Mouse (Mus musculus): ENCODE measurements around the gene Zscan29. TPM values are rescaled to one million over a fixed set of nuclear protein-coding genes. Genes with fewer than 3 reads are reported as not detected.

Zscan29 gene
- total and polyA plus RNA-seq, 3 experiments, result 6.5 to 199 (median 10.2) TPM

DNA sequence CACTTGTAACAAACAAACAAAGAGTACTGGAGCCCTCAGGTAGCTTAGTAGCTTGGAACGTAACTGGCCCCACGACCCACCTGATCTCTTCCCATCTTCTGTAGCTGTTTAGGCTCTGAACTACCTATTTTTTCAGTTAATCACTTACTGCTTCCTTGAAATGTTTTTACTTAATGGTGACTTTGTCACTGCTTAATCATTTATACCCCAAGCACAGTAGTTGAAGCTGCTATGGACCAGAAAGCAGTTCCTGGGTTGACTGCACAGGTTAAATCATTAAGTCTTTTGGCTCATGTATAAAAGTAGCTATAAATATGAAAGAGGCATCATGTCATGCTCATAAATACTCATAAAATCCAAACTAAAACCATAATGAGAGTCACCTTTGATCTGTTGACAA is 55.5 kb downstream of the Zscan29 start:
- H3K36me3 ChIP-seq (ENCODE audit: control insufficient read depth in 1 of 2, insufficient read depth in 2 of 2, low read length in 2 of 2), result no peaks in the 10 kb centered on the region
- no peak overlapping the region for H3K9ac ChIP-seq (ENCODE audit: control insufficient read depth, low read depth, low read length, poor library complexity, severe bottlenecking)
- H3K4me1 ChIP-seq (ENCODE audit: control insufficient read depth in 1 of 2, insufficient read depth in 2 of 2, low read length in 2 of 2), result no peaks in the 10 kb centered on the region
- H3K27ac ChIP-seq (ENCODE audit: control insufficient read depth, low read depth, low read length), result no peak overlapping the region
- H3K4me3 ChIP-seq (ENCODE audit: control insufficient read depth in 1 of 2, insufficient read depth in 1 of 2, low read depth in 2 of 2, low read length in 2 of 2), result no peak overlapping the region
- no peaks in the 10 kb centered on the region for H3K9me3 ChIP-seq (replicated peaks; ENCODE audit: insufficient read depth, low read length)
- H3K79me2 ChIP-seq (ENCODE audit: control insufficient read depth, insufficient read depth, low read length, poor library complexity), result no peaks in the 10 kb centered on the region
- no peak for DNase-seq (ENCODE audit: low read depth, low spot score)
- TF ChIP-seq TCF12 (IDR thresholded peaks at IDR 0.05; ENCODE audit: low read depth, low read length) (no peak), KAT2A (conservative IDR thresholded peaks at IDR 0.05; ENCODE audit: low read depth, low read length) (no peak), NRF1 (IDR thresholded peaks at IDR 0.05; ENCODE audit: insufficient read depth, low read depth, low read length, poor library complexity, severe bottlenecking) (no peak), POLR2A (IDR thresholded peaks at IDR 0.05; ENCODE audit: control insufficient read depth in 1 of 2, insufficient read depth in 1 of 2, low read depth in 1 of 2, low read length in 2 of 2, poor library complexity in 1 of 2) (no peak), USF2 (IDR thresholded peaks at IDR 0.05; ENCODE audit: borderline replicate concordance in 1 of 2, insufficient read depth in 1 of 2, low read depth in 1 of 2, low read length in 2 of 2) (no peak), MAZ (IDR thresholded peaks at IDR 0.05; ENCODE audit: low read depth, low read length) (no peak), SMC3 (IDR thresholded peaks at IDR 0.05; ENCODE audit: low read depth, low read length) (no peak), MAX (IDR thresholded peaks at IDR 0.05; ENCODE audit: low read length) (no peak), ELF1 (IDR thresholded peaks at IDR 0.05; ENCODE audit: low read depth, low read length) (no peak), SIN3A (IDR thresholded peaks at IDR 0.05; ENCODE audit: low read length) (no peak), CHD2 (IDR thresholded peaks at IDR 0.05; ENCODE audit: low read length) (no peak)
- H3K27me3 ChIP-seq (ENCODE audit: control insufficient read depth in 1 of 2, insufficient read depth in 2 of 2, low read length in 2 of 2), result peaks cover 7 to 25% of the 10 kb centered on the region in 2 experiments

DNA sequence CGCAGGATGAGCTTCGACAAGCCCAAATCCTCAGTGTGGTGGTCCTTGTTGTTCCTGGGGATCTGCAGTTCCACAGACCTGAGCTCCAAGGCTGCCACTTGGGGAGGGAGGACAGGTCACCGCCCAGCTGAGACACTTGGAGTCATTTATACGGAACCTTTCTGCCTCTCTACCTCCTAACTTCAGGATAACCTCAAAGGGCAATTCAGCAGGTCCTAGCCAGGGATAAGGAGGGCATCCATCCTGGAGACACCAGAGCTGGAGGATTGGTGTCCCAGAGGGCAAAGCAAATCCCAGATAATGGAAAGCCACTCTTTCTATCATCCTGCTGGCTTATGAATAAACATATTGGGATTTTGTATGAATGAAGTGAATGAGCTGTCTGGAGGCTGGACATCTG is 61.2 kb downstream of the Zscan29 start, which contains the start of gene Tgm7:
Tgm7 (minus strand) TSS at position 101 of the 400 bp plus-strand sequence.
- Histone ChIP-seq H3K4me1 (ENCODE audit: control insufficient read depth in 1 of 2, insufficient read depth in 2 of 2, low read length in 2 of 2) (no peaks in the 10 kb centered on the region), H3K79me2 (ENCODE audit: control insufficient read depth, insufficient read depth, low read length, poor library complexity) (no peaks in the 10 kb centered on the region), H3K27me3 (ENCODE audit: control insufficient read depth in 1 of 2, insufficient read depth in 2 of 2, low read length in 2 of 2) (peaks cover 1 to 5% of the 10 kb centered on the region in 2 experiments; a peak in 3 of 4 replicates), H3K36me3 (ENCODE audit: control insufficient read depth in 1 of 2, insufficient read depth in 2 of 2, low read length in 2 of 2) (no peaks in the 10 kb centered on the region), H3K9me3 (replicated peaks; ENCODE audit: insufficient read depth, low read length) (no peaks in the 10 kb centered on the region), H3K27ac (ENCODE audit: control insufficient read depth, low read depth, low read length) (no peak within 1 kb of the TSS), H3K4me3 (ENCODE audit: control insufficient read depth in 1 of 2, insufficient read depth in 1 of 2, low read depth in 2 of 2, low read length in 2 of 2) (no peak within 1 kb of the TSS), H3K9ac (ENCODE audit: control insufficient read depth, low read depth, low read length, poor library complexity, severe bottlenecking) (no peak within 1 kb of the TSS)
- DNase-seq (ENCODE audit: low read depth, low spot score), result no peak
- no peak for TF ChIP-seq SMC3 (IDR thresholded peaks at IDR 0.05; ENCODE audit: low read depth, low read length)
- TF ChIP-seq TAL1 (IDR thresholded peaks at IDR 0.05; ENCODE audit: low read length), result no peak
- TF ChIP-seq MAZ (IDR thresholded peaks at IDR 0.05; ENCODE audit: low read depth, low read length), result no peak
- TF ChIP-seq POLR2AphosphoS2 (IDR thresholded peaks at IDR 0.05; ENCODE audit: low read length), result no peak
- TF ChIP-seq USF2 (IDR thresholded peaks at IDR 0.05; ENCODE audit: borderline replicate concordance in 1 of 2, insufficient read depth in 1 of 2, low read depth in 1 of 2, low read length in 2 of 2), result no peak
- no peak for TF ChIP-seq USF1 (IDR thresholded peaks at IDR 0.05; ENCODE audit: low read depth, low read length)

Other genes with a start within 250 kb of the Zscan29 start
- 11.4 and 12.8 TPM in 2 replicates for gene Ubr1, start 200.4 kb downstream of the Zscan29 start, total RNA-seq (2012; rRNA removed)
- gene Ubr1, start 200.4 kb downstream of the Zscan29 start, polyA plus RNA-seq (2012; ENCODE audit: insufficient read depth in 1 of 2, insufficient read length in 2 of 2, low read depth in 1 of 2, low replicate concordance in 2 of 2, missing spikeins in 1 of 2), result 10 to 100 TPM in 1 of 2 experiments, not detected in 1; 27.8 TPM
- gene Tmem62, start 194.1 kb downstream of the Zscan29 start, total RNA-seq (2012; rRNA removed), result 1.8 and 2.0 TPM in 2 replicates
- gene Tmem62, start 194.1 kb downstream of the Zscan29 start, polyA plus RNA-seq (2012; ENCODE audit: insufficient read depth in 1 of 2, insufficient read length in 2 of 2, low read depth in 1 of 2, low replicate concordance in 2 of 2, missing spikeins in 1 of 2), result 1 to 10 TPM in 1 of 2 experiments, not detected in 1; 2.9 TPM
- gene Ccndbp1, start 162.7 kb downstream of the Zscan29 start, total RNA-seq (2012; rRNA removed), result 24.6 and 25.7 TPM in 2 replicates
- gene Ccndbp1, start 162.7 kb downstream of the Zscan29 start, polyA plus RNA-seq (2012; ENCODE audit: insufficient read depth in 1 of 2, insufficient read length in 2 of 2, low read depth in 1 of 2, low replicate concordance in 2 of 2, missing spikeins in 1 of 2), result 100 to 1,000 TPM in 1 of 2 experiments, 10 to 100 TPM in 1; 26.1 to 250 TPM
- 0.69 and 2.9 TPM in 2 replicates for gene Epb42, start 134.1 kb downstream of the Zscan29 start, total RNA-seq (2012; rRNA removed)
- 1 to 10 TPM in 1 of 2 experiments, not detected in 1; 2.3 TPM for gene Epb42, start 134.1 kb downstream of the Zscan29 start, polyA plus RNA-seq (2012; ENCODE audit: insufficient read depth in 1 of 2, insufficient read length in 2 of 2, low read depth in 1 of 2, low replicate concordance in 2 of 2, missing spikeins in 1 of 2)
- not detected in 2 replicates for gene Tgm5, start 85.3 kb downstream of the Zscan29 start, total RNA-seq (2012; rRNA removed)
- not detected for gene Tgm5, start 85.3 kb downstream of the Zscan29 start, polyA plus RNA-seq (2012; ENCODE audit: insufficient read depth in 1 of 2, insufficient read length in 2 of 2, low read depth in 1 of 2, low replicate concordance in 2 of 2, missing spikeins in 1 of 2)
- gene Tgm7, start 61.3 kb downstream of the Zscan29 start, total RNA-seq (2012; rRNA removed), result not detected in 2 replicates
- gene Tgm7, start 61.3 kb downstream of the Zscan29 start, polyA plus RNA-seq (2012; ENCODE audit: insufficient read depth in 1 of 2, insufficient read length in 2 of 2, low read depth in 1 of 2, low replicate concordance in 2 of 2, missing spikeins in 1 of 2), result not detected
- 9.3 and 10.8 TPM in 2 replicates for gene Adal, start 30.7 kb downstream of the Zscan29 start, total RNA-seq (2012; rRNA removed)
- 100 to 1,000 TPM in 1 of 2 experiments, 10 to 100 TPM in 1; 12.1 to 101 TPM for gene Adal, start 30.7 kb downstream of the Zscan29 start, polyA plus RNA-seq (2012; ENCODE audit: insufficient read depth in 1 of 2, insufficient read length in 2 of 2, low read depth in 1 of 2, low replicate concordance in 2 of 2, missing spikeins in 1 of 2)
- 9.4 and 13.2 TPM in 2 replicates for gene Lcmt2, start 30.5 kb downstream of the Zscan29 start, total RNA-seq (2012; rRNA removed)
- gene Lcmt2, start 30.5 kb downstream of the Zscan29 start, polyA plus RNA-seq (2012; ENCODE audit: insufficient read depth in 1 of 2, insufficient read length in 2 of 2, low read depth in 1 of 2, low replicate concordance in 2 of 2, missing spikeins in 1 of 2), result 10 to 100 TPM in 1 of 2 experiments, not detected in 1; 12.9 TPM
- gene Tubgcp4, start 471 bp downstream of the Zscan29 start, total RNA-seq (2012; rRNA removed), result 27.9 and 31.3 TPM in 2 replicates
- gene Tubgcp4, start 471 bp downstream of the Zscan29 start, polyA plus RNA-seq (2012; ENCODE audit: insufficient read depth in 1 of 2, insufficient read length in 2 of 2, low read depth in 1 of 2, low replicate concordance in 2 of 2, missing spikeins in 1 of 2), result 10 to 100 TPM in 1 of 2 experiments, not detected in 1; 38.9 TPM
- 13.4 and 16.6 TPM in 2 replicates for gene Trp53bp1, start 100.3 kb upstream of the Zscan29 start, total RNA-seq (2012; rRNA removed)
- gene Trp53bp1, start 100.3 kb upstream of the Zscan29 start, polyA plus RNA-seq (2012; ENCODE audit: insufficient read depth in 1 of 2, insufficient read length in 2 of 2, low read depth in 1 of 2, low replicate concordance in 2 of 2, missing spikeins in 1 of 2), result 100 to 1,000 TPM in 1 of 2 experiments, 10 to 100 TPM in 1; 37.3 to 160 TPM
- 0.77 and 2.6 TPM in 2 replicates for gene Map1a, start 118.5 kb upstream of the Zscan29 start, total RNA-seq (2012; rRNA removed)
- gene Map1a, start 118.5 kb upstream of the Zscan29 start, polyA plus RNA-seq (2012; ENCODE audit: insufficient read depth in 1 of 2, insufficient read length in 2 of 2, low read depth in 1 of 2, low replicate concordance in 2 of 2, missing spikeins in 1 of 2), result 1 to 10 TPM in 1 of 2 experiments, not detected in 1; 9.4 TPM
- gene Ppip5k1, start 184.3 kb upstream of the Zscan29 start, total RNA-seq (2012; rRNA removed), result 8.7 and 10.4 TPM in 2 replicates
- gene Ppip5k1, start 184.3 kb upstream of the Zscan29 start, polyA plus RNA-seq (2012; ENCODE audit: insufficient read depth in 1 of 2, insufficient read length in 2 of 2, low read depth in 1 of 2, low replicate concordance in 2 of 2, missing spikeins in 1 of 2), result 10 to 100 TPM in 1 of 2 experiments, not detected in 1; 14.8 TPM
- not detected in 2 replicates for gene Ckmt1, start 186.6 kb upstream of the Zscan29 start, total RNA-seq (2012; rRNA removed)
- not detected for gene Ckmt1, start 186.6 kb upstream of the Zscan29 start, polyA plus RNA-seq (2012; ENCODE audit: insufficient read depth in 1 of 2, insufficient read length in 2 of 2, low read depth in 1 of 2, low replicate concordance in 2 of 2, missing spikeins in 1 of 2)
- gene Strc, start 216.0 kb upstream of the Zscan29 start, total RNA-seq (2012; rRNA removed), result not detected in 2 replicates
- gene Strc, start 216.0 kb upstream of the Zscan29 start, polyA plus RNA-seq (2012; ENCODE audit: insufficient read depth in 1 of 2, insufficient read length in 2 of 2, low read depth in 1 of 2, low replicate concordance in 2 of 2, missing spikeins in 1 of 2), result not detected
- gene Pdia3, start 242.7 kb upstream of the Zscan29 start, total RNA-seq (2012; rRNA removed), result 70.7 and 89.4 TPM in 2 replicates
- 100 to 1,000 TPM; 471 to 473 TPM for gene Pdia3, start 242.7 kb upstream of the Zscan29 start, polyA plus RNA-seq (2012; ENCODE audit: insufficient read depth in 1 of 2, insufficient read length in 2 of 2, low read depth in 1 of 2, low replicate concordance in 2 of 2, missing spikeins in 1 of 2)
- gene Catsper2, start 242.7 kb upstream of the Zscan29 start, total RNA-seq (2012; rRNA removed), result 1.1 and 1.2 TPM in 2 replicates
- gene Catsper2, start 242.7 kb upstream of the Zscan29 start, polyA plus RNA-seq (2012; ENCODE audit: insufficient read depth in 1 of 2, insufficient read length in 2 of 2, low read depth in 1 of 2, low replicate concordance in 2 of 2, missing spikeins in 1 of 2), result 1 to 10 TPM in 1 of 2 experiments, not detected in 1; 2.5 TPM